Mouse (Mus musculus) right cerebral cortex, adult 18-20 months (tissue): ENCODE results near the gene Gcg.

Source experiments
- DNase-seq: peaks from one replicate; pipeline ENCODE4 v3.0.0; 2022; ENCODE audit warnings: mixed read lengths

The Gcg gene

DNA sequence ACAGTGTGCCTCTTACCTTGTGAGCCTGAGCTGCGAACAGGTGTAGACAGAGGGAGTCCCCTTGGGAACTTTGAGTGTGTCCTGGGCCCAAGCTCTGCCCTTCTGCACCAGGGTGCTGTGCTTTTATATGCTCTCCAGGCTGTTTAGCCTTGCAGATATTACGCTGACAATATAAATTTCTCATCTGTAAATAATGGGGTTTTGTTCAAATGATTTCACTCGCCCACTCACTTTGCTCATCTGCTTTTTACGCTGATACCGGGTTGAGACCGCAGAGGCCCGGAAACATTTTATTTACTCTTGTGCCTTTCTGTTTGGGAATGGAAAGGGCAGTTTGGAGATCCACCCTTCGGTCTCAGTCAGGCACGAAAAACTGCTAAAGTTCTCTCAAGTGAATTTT, at the start of gene Gcg:
TSS of gene Gcg (minus strand) at position 101 of the 400 bp plus-strand sequence.
- no peak for DNase-seq

DNA sequence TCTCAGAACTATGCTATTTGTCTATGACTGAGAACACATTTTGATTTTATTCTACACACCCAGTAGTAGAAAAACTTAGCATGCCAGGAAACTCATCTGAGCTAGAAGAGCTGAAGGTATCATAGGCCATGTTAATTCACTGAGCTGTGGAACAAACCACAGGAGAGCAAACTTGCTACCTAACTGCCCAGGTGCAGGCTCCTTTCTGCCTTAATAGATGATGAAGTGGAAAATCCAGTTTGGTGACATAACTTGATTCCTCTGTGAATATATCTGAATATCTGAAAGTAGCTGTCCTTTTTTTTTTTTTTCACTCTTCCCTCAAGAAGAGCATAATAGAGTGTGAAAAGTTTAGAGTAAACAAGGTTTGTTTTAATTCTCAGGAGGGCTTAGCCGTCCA, 47.6 kb upstream of the Gcg start:
- no peak for DNase-seq

DNA sequence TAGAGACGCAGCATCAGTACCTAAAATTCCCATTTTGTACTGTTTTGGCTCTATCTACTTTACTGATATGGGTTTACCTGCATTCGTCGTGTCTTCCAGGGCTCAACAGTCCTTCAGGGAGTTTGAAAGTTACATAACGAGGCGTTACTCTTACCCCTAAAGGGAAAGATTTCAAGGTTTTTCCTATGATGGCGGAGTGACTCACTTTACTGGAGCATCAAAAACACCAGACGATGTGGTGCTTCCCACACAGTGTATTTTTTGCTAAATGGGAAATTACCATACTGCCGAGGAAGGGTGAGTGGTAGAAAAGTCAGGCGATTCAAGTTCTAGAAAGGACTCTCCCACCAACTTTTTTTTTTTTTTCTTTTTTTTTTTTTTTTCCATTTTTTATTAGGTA, 42.9 kb upstream of the Gcg start:
- peak; percentile 69 for DNase-seq

DNA sequence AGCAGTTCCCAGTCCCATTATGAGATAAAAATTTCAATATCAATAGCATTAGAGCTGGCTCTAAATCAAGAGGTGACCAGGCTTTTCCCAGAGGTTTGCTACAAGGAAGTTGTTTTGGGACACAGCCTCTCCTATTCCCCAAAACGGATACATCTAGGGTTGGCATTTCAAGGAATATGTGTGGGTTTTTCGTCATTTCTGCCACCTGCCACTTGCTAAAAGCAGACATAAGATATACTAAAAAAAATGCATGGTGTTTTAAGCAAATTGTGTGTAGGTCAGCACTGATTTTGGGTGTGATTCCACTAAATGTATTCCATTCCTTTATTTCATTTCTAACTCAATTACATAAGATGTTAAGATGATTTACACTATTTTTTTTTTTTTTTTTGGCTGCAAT, 34.3 kb upstream of the Gcg start:
- DNase-seq = peak; percentile 77

DNA sequence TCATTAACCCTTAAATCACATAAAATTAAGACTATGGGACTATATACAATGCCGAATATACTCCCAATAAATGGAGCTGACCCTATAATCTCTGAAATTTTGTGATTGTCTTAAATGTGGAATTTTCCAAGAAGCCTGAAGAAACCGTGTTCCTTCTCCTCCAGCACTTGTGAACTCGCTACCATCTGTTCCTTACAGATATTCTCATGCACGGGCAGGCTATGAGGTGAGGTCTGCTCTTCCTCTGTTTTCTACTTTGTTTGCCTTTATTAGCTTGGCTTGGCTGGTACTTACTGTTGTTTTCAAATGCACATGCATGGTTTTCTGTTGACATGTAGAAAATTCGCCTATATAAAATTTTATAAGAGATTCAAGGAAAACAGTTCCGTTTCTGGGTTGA, 31.0 kb upstream of the Gcg start:
- peak; percentile 35 for DNase-seq

DNA sequence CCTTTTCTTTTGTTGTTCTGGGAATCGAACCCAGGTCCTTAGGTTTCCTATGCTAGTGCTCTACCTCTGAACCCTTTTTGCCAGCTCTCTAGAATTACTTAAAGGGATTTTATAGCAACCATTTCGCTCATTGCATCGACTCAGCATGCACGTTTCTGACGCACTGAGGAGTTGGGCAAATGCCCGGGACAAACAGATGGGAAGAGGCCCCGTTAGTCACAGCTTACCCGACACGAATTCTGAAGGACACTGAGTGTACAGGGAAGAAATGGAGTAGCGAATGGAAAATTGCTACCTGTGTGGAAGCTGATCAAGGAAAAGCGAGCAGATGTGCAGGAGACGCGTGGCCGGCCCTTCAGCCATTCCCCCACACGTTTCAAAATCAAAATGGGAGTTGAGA, 30.0 kb upstream of the Gcg start:
- peak; percentile 88 for DNase-seq

DNA sequence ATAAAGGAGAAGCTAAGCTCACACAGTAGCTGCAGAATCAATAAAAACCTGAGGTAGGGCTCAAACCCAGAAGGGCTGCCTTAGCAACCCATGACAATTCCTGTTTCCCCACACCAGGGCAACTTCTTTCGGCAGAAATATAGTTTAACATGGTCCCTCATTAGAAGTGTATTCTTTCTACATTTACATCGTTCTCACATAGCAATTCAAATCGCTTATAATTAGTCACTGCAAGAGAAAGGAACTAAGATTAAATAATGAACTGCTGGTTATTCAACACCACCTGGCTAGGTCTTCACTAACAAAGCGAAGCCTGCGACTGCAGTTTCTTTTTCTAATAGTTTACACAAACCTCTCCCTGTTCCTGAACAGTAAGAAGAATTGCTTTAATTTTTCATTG, 23.7 kb upstream of the Gcg start:
- no peak for DNase-seq

DNA sequence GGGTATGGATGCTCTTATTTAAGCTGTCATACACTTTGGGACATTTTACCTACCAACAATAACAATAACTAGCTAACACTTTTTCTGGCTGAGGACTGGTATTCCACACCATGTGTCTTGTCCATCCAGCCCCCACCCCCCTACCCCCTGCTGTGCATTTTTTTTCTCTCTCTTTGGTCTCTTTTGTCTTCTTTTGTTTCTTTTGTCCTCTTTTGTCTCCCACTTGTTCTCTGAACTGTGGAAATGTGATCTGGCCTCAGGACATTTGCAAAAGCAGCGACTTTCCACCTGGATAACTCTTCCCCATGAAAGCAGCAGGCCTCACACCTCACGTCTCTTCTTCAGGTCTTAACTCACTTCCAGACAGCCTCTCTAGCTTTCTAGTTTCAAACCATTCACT, 23.0 kb upstream of the Gcg start:
- no peak for DNase-seq

DNA sequence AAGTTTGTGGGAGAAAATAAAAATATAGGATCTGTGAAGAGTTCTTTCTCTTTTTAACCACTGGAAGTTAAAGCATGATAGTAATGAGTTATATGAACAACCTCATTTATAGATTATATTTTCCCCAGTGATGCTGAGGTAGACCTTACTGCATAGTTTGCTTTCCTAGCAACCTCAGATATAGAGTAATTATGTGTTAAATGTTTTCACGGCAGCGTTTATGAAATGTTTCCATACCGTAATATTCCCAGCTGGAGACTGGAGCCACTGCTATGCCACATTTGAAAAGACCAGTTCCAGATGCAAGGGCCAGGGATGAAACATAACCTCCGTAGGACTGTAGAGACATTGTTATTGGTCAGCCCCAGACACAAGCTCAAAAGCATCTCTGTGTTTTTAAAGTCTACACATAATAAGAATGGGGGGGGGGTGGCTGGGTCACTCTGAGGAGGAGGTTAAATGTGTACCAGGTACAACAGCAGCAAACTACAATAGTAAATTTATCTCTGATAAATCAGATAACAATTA, 20.9 kb upstream of the Gcg start:
- DNase-seq = no peak

DNA sequence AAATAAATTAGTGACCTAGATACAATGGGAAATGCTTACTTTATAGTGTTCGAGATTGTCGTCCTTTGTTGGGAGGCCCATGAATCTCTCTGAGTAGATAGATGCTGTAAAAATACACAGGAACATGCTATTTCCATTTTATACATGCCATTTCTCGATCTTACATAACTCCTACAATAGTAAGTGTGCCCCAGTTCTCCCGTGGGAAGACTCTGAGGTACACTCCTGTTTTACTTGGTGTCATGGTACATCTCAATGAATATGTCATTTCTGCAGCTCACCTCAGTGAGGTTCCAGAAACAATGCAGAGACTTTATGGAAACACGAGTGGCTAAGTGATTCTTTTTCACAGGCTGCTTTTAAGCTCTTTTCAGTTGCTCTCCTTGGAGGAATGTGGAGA, 19.9 kb upstream of the Gcg start:
- DNase-seq = no peak

DNA sequence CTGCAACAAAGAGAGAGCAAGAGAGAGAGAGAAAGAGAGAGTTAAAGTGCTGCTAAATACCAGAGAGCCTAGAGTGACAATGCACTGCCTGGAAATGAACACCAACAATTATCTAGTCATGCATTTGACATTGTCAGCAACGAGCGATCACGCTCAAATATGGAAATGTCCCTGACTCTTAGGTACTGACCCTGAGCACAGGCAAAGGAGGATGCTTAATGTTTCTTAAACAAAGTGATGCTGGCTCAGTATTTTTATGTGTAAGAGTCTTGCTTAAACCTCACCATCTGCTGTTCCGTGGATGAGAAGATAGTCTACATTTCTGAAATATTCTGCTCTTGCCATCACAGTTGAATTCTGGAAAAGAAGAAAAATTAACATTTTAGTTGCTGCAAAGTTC, 19.1 kb upstream of the Gcg start:
- peak; percentile 24 for DNase-seq

DNA sequence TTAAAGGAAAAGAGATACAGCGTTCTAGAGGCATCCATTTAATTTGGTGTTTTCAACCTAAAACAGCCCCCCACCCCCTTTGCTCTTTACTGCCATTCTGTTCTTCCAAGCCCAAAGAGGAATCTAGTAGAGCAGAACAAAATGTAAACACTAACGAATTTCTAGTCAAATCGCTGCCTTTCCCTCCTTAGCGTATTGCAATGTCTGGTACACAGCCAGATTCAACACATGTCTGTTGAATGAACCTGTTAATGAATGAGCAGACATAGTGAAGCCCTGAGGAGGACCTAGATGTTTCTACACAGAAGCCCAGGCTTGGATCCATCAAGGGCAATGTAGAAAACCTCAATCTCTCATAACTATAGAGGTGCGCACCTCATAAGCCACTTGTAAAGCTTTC, 15.4 kb upstream of the Gcg start:
- no peak for DNase-seq

DNA sequence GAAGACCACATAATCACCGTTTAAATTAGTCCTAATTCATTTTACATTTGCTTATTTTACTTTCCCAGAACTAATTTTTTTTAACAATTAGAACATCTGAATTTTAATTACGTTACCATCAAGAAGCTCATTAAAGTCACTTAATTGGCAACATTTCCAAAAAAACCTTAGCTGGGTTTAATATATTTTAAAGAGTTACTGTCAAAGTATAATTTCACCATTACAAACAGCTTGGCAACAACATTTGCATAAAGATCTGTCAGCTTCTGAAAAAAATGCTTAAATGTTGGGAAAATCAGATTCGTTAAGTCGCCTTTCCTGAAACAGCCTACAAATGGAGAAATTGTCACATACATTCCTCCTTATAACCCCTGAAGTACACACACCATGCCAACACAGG, 14.6 kb upstream of the Gcg start:
- no peak for DNase-seq

DNA sequence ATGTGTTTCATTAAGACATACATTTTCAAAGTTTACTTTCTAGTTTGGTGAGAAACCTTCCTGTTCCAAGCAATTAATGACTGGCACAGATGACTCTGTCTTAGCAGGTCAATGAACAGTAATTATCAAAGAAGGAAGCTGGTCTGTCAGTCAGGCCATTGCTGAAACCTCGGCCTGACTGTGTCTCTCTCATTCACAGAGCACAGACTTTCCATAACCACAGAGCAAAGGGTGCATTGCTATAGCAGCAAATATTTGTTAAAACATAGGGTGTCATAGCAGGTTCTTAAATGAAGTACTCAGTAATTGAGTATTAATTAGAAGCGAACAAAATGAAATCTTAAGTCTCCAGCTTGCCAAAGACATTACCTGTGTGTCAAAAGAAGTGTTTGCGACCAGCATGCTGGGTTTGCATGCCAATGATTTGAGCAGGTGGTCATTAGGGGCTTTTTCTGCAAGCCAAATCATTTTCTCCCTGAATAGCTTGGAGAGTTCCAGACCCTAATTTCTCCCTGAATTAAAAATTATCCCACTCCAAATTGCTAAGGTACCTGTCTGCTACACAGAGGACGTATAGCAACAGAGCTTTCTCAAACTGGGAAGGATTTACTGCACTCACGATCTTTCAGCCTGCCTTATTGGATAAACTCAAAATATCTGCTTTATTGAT, 14.0 kb upstream of the Gcg start:
- no peak for DNase-seq

DNA sequence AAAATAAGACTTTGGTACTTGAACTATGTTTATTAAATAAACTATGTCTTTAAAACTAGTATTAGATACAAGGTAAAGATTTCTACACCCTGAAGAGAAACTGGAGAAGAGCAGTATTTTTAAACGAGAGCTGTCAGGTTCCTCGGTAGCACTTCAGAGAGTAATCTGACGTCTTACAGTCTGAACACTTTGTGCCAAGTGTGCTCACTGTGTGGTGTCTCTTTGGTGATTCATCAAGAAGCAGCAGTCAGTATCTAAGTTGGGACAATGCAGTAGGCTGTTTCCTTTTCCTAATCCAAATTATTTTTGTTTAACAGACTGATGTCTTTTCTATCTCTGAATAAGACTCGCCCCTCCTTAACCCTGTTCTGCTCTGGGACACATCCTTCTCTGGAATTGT, 12.0 kb upstream of the Gcg start:
- DNase-seq = peak; percentile 66

DNA sequence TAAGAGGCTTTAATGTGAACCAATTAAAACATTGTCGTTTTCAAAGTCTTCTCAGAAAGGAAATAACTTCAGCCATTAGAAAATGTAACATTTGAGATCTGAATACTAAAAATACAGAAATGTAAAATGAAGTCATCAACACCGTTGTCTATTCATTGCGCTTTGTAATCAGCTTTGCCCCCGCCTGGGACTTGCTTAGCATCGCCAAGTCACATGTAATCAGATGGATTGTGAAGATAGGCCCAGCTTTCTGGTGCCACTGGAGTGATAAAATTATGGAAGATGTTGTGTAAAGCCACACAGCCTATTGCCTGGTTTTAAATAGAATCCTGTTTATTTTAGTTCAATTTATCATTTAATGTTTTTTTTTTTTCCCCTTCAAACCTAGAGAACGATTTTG, 6.4 kb upstream of the Gcg start:
- no peak for DNase-seq

DNA sequence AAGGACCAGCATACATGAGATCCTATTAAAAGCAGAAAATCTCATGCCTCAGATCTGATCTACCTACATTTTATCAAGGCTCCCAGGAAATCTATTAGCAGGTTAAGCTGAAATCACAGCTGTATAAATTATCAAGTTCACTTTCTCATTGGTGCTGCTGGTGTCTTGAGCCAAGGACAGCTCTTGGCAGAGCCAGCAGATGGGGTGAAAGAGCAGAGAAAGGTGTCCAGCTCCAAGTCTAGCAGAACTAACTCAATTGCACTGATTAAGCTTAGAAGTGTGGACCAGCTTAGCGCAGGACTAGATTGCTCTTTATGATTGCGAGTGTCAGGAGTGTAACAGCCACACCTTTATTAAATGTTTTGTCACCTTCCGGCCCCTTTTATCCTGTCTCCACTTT, 1.5 kb upstream of the Gcg start:
- DNase-seq = no peak

DNA sequence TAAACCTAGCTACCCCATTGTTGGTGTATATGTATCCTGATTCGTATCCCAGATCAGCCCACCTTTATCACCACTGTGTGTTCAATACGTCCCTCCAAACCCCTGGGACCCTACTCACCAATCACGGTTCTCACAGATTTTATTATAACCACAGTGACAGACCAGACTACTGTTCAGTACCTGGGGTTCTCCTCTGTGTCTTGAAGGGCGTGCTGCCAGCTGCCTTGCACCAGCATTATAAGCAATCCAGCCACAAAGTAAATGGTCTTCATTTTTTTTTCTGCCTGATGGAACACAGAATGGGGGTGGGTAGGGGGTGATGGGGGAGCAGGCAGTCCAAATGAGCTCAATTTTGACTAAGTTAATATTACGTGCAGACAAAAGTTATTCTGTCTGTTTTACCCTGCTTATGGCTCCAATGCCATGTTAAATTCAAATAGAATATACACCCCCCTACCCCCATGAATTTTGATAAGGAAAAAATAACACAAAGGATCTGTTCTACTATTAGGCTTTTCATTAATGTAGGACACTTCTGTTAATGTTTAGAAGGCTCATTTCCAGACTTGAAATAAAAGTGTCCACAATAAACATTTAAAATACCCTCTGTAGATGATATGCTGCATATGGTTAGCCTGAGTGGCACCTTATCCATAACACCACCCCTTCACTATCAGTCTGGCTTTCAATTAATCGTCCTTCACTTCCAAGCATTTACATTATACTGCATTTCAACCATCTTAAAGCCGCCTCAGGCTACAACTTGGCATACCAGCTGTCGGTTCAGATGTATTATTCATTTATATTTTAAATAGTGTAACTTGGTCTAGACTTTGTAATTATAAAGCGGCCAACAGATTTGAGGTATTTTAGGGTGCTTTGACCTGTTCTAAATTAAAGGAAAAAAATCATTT, 2.9 kb downstream of the Gcg start:
- no peak for DNase-seq

DNA sequence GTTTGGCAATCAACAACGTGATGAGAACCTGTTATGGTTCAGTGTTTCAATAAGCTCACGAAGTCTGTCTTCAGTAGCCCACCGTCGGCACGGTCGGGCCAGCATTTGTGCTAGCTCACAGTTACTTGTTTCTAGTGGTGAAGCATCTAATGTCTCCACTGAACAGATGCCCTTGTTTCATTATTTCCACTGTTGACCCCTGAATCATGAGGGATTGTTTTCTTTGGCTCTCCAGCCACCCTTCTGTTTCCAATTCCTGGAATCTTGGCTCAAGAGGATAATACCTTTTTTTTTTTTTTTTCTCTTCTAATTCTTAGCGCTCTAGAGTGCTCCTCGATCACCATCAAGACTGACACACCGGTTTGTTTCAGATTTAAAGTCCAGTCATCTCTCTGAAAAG, 13.9 kb downstream of the Gcg start:
- DNase-seq = no peak

DNA sequence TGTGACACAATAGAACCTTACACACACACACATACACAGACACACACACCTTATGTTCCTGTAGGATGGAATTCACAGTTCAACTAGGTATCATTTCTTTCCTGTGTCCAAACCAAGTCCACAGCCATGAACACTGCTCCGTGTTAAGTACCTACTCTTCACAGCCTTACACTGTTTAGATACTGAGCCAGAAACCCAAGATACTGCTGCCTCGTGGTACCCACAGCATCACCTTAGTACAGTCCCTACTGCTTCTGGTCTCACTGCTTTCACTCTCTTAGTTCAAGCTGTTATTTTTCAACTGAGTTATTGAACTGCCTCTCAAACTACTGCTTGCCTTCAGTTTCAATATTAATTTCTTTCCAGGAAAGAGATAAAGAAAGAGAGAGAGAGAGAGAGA, 20.2 kb downstream of the Gcg start:
- DNase-seq = no peak

DNA sequence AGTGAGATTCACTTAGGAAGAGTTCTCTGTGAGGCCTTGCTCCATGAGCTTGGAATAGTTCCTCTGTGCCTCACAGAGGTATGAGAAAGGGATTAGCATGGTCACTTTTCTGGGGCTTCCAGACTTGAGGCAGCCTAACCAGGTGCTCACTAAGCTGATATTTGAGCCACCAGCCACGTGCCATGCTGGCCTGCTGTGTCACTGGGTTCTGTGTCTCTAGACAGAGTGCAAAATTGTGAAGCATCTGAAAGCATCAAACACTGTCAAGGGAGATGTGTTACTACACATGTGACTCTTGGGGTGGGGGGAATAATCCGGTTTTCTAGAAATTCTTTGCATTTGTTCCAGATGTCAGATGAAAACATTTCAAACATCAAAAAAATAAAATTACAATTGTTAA, 21.3 kb downstream of the Gcg start:
- no peak for DNase-seq

DNA sequence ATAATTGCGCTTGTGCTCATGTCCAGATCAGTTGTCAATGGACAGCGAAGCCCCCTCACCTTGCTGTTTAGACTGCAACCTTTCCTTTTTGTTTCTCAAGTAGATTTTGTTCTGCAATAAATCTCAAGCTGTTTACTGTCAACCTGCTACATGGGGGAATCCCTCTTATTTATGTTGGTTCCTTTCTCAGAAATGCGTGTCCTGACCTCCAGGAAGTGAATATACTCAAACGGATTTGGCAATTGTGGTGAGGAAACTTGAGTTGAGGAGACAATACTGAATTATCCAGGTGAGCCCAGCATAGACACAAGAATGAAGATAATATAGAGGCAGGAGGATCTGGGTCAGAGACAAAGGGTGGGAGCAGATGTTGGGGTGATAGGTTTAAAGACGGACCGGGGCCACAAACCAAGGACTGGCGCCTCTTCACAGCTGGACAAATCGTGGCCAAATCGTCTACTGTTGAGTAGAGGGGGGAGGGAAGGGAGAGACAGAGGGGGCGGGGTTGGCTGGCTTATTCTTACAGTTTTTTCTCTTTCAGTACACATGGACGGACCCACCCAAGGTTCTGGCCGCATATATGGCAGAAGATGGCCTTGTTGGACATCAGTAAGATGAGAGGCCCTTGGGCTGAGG, 22.5 kb downstream of the Gcg start:
- no peak for DNase-seq

DNA sequence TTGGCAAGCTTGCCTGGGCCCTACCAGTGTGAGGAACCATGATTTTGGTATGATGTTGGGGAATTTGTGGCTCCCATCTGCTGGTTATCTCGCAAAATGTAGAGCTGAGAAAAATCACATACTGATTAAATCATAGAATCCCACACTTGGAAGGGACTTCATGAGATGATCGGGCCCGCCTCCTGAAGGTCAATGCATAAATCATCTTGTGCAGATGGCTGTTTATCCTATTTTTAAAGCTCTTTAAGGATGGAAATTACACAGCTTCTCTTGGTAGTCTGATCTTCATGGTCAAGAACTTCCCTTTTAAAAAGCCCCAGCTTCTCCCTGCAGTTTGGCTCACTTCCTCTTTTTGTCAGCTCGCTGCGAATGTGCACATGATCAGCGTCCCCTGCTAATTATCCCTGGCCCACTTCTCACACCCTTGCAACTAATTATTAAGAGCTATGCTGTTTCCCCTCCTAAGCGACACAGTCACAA, 23.2 kb downstream of the Gcg start:
- DNase-seq = no peak
